Mouse (Mus musculus) ES-Bruce4 (cell line): ENCODE data around the gene Gm36864. TPM values are rescaled to one million over a fixed set of nuclear protein-coding genes. Genes with fewer than 3 reads are reported as not detected.

Source experiments
- H3K27ac ChIP-seq: 2 replicates; pipeline ENCODE4 v1.5.1; 2012; ENCODE audit warnings: low read length, inconsistent platforms; ENCODE audit not compliant: insufficient read depth
- H3K27me3 ChIP-seq: 2 replicates; pipeline ENCODE4 v1.6.1; 2012; ENCODE audit warnings: mild to moderate bottlenecking, low read length, inconsistent platforms; ENCODE audit not compliant: control insufficient read depth, poor library complexity, insufficient read depth, severe bottlenecking
- H3K36me3 ChIP-seq: 2 replicates; pipeline ENCODE4 v1.6.1; 2012; ENCODE audit warnings: inconsistent platforms, mild to moderate bottlenecking, low read length, moderate library complexity; ENCODE audit not compliant: control insufficient read depth, poor library complexity, insufficient read depth, severe bottlenecking
- H3K4me1 ChIP-seq: one replicate; pipeline ENCODE4 v1.8.1; 2011; ENCODE audit warnings: low read length; ENCODE audit not compliant: control insufficient read depth, insufficient read depth
- H3K4me3 ChIP-seq: 2 replicates; pipeline ENCODE4 v1.5.1; 2011; ENCODE audit warnings: low read depth, mild to moderate bottlenecking, low read length
- H3K9ac ChIP-seq: 2 replicates; pipeline ENCODE4 v1.6.1; 2012; ENCODE audit warnings: low read depth, mild to moderate bottlenecking, inconsistent platforms; ENCODE audit not compliant: poor library complexity, severe bottlenecking
- H3K9me3 ChIP-seq: replicated peaks from 2 replicates; pipeline ENCODE4 v1.6.1; 2012; ENCODE audit warnings: mild to moderate bottlenecking, low read length, inconsistent platforms; ENCODE audit not compliant: control insufficient read depth, poor library complexity, insufficient read depth, severe bottlenecking
- CTCF ChIP-seq: IDR thresholded peaks from one replicate; pipeline ENCODE4 v1.8.1; 2011; ENCODE audit warnings: low read depth, low read length
- EP300 ChIP-seq: IDR thresholded peaks from 2 replicates; pipeline ENCODE4 v1.6.1; 2011; ENCODE audit warnings: low read depth, low read length; ENCODE audit not compliant: insufficient read depth
- POLR2A ChIP-seq: IDR thresholded peaks from one replicate; pipeline ENCODE4 v1.8.1; 2011; ENCODE audit warnings: low read length; ENCODE audit not compliant: insufficient read depth
- polyA plus RNA-seq: library from polyadenylated mRNA; stranded (reverse); fragments of >200 nt; gene quantifications from 2 replicates; pipeline ENCODE4 v1.2.4, GENCODE M21; 2011; ENCODE audit warnings: low read depth; ENCODE audit not compliant: missing spikeins, insufficient read depth, insufficient read length

Gm36864 gene
- polyA plus RNA-seq, 1 experiment: not detected

- no peak overlapping the region for H3K9ac ChIP-seq
- no peaks in the 10 kb centered on the region for H3K9me3 ChIP-seq
- no peaks in the 10 kb centered on the region for H3K27me3 ChIP-seq
- no peak for TF ChIP-seq CTCF
- TF ChIP-seq EP300: no peak
- no peak for TF ChIP-seq POLR2A
- no peaks in the 10 kb centered on the region for H3K36me3 ChIP-seq
- peaks cover 2% of the 10 kb centered on the region for H3K4me1 ChIP-seq
- H3K27ac ChIP-seq: no peak overlapping the region
- H3K4me3 ChIP-seq: peak overlapping the region; percentile 19; the same call in 1 of the 2 replicates
These were observed 38.1 kb downstream of the Gm36864 start for GRCm38 (mm10) chr7:44274096-44274495.

GRCm38 (mm10) chr7:44275546-44275945 is 39.6 kb downstream of the Gm36864 start:
- no peak overlapping the region for H3K9ac ChIP-seq
- no peaks in the 10 kb centered on the region for H3K27me3 ChIP-seq
- H3K4me3 ChIP-seq: no peak overlapping the region
- no peaks in the 10 kb centered on the region for H3K9me3 ChIP-seq
- no peaks in the 10 kb centered on the region for H3K36me3 ChIP-seq
- TF ChIP-seq EP300: no peak
- peak; percentile 27 for TF ChIP-seq CTCF
- peaks cover 2% of the 10 kb centered on the region for H3K4me1 ChIP-seq
- no peak overlapping the region for H3K27ac ChIP-seq

GRCm38 (mm10) chr7:44276461-44277249 is 40.7 kb downstream of the Gm36864 start:
- no peak overlapping the region for H3K9ac ChIP-seq
- H3K27me3 ChIP-seq: no peaks in the 10 kb centered on the region

GRCm38 (mm10) chr7:44277250-44277622 is 41.3 kb downstream of the Gm36864 start:
- H3K9ac ChIP-seq: no peak overlapping the region
- H3K9me3 ChIP-seq: no peaks in the 10 kb centered on the region
- H3K27me3 ChIP-seq: no peaks in the 10 kb centered on the region
- TF ChIP-seq EP300 (no peak), POLR2A (no peak), CTCF (peak; percentile 79)
- H3K27ac ChIP-seq: no peak overlapping the region
- H3K36me3 ChIP-seq: no peaks in the 10 kb centered on the region
- H3K4me1 ChIP-seq: peaks cover 2% of the 10 kb centered on the region
- no peak overlapping the region for H3K4me3 ChIP-seq

More at GRCm38 (mm10) chr7:44276461-44277249, 40.7 kb downstream of the Gm36864 start:
- no peaks in the 10 kb centered on the region for H3K9me3 ChIP-seq
- peaks cover 2% of the 10 kb centered on the region for H3K4me1 ChIP-seq
- TF ChIP-seq CTCF (no peak), POLR2A (peak; percentile 67), EP300 (no peak)
- no peak overlapping the region for H3K4me3 ChIP-seq
- H3K27ac ChIP-seq: peak overlapping the region; percentile 88
- H3K36me3 ChIP-seq: no peaks in the 10 kb centered on the region

DNA sequence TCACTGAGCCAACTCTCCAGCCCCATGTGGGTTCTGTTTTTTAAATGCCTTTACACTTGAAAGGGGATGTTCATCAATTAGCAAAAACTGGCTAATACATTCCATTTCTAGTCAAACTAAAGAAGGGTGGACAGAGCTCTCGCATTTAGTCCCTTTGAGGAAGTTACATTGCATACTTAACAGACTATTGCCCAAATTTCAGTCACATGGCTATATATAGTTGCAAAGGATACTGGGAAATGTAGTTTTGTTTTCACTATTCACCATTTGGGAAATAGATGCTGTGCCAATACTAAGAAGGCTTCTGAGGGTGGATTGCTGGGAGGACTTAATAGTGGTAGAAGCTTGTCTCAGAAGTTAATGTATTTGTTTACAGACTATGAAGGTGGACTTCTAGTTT is 45.0 kb downstream of the Gm36864 start:
- no peak overlapping the region for H3K27ac ChIP-seq
- no peaks in the 10 kb centered on the region for H3K4me1 ChIP-seq
- H3K27me3 ChIP-seq: no peaks in the 10 kb centered on the region
- H3K9ac ChIP-seq: no peak overlapping the region
- H3K9me3 ChIP-seq: no peaks in the 10 kb centered on the region
- no peak overlapping the region for H3K4me3 ChIP-seq
- H3K36me3 ChIP-seq: no peaks in the 10 kb centered on the region
- no peak for TF ChIP-seq EP300
- no peak for TF ChIP-seq POLR2A
- no peak for TF ChIP-seq CTCF

DNA sequence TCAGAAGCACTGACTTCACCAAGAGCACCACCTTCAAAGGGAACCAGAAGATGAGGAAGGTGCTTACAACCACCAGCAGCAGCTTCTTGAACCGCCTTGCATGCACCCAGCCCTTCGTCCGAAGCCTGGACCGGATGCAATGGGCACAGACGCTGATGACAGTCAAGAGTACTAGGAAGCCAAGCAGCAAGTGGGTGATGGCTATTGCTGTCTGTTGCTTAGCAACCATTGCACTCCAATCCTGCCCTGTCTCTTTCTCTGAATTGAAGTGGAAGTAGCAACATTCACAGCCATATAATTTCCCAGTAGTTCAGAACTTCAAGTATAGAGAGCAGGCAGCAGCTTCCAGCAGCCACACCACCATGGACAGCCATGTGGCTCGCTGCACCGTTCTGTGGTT is 45.6 kb downstream of the Gm36864 start:
- Histone ChIP-seq H3K9ac (no peak overlapping the region), H3K27me3 (no peaks in the 10 kb centered on the region), H3K9me3 (no peaks in the 10 kb centered on the region), H3K4me1 (no peaks in the 10 kb centered on the region), H3K36me3 (no peaks in the 10 kb centered on the region), H3K27ac (no peak overlapping the region), H3K4me3 (no peak overlapping the region)
- TF ChIP-seq POLR2A: no peak
- TF ChIP-seq EP300: no peak
- TF ChIP-seq CTCF: no peak
